Mouse (Mus musculus) testis, adult 2 months (tissue): ENCODE measurements at regions not wholly inside any gene's neighbourhood (a gene's known extent, or its start where the extent isn't known, plus 50 kb on each side); places are given as distances from the start of the nearest gene placed in this dataset.

Experiments used
- CTCF ChIP-seq: fragments of 200-500 bp; IDR thresholded peaks from 2 replicates; pipeline ENCODE4 v1.5.1; 2012; ENCODE audit warnings: low read depth, mild to moderate bottlenecking, inconsistent platforms, low read length, moderate library complexity; ENCODE audit not compliant: control insufficient read depth, insufficient read depth, insufficient replicate concordance
- POLR2A ChIP-seq: fragments of 200-500 bp; IDR thresholded peaks from 2 replicates; pipeline ENCODE4 v1.6.1; 2012; ENCODE audit warnings: low read depth, mild to moderate bottlenecking, inconsistent platforms, low read length, moderate library complexity; ENCODE audit not compliant: control insufficient read depth

DNA sequence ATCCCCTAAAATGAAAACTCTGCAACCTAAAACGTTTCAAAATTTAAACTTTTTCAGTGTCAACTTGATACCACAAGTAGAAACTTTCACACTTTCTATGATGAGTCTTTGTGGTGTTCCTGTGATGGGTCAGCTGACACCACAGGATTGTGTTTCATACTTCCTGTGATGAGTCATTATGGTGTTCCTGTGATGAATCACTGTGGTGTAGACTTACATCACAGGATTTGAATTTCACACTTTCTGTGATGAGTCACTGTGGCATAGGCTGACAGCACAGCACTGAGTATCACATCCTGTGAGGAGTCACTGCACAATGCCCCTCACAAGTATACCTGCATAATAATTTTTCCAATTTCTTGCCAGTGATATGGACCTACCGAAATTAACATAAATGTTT, 874.7 kb downstream of the Fam19a2 start:
- no peak for TF ChIP-seq CTCF
- no peak for TF ChIP-seq POLR2A
